Mouse (Mus musculus): Measurements from ENCODE around the gene Gm813. TPM values are rescaled to one million over a fixed set of nuclear protein-coding genes. Genes with fewer than 3 reads are reported as not detected.
A peak's percentile ranks its signal among the peaks of the same experiment; 100 is the strongest.
"Not testable (repeated sequence)": the region's sequence is repeated elsewhere in the genome, so short reads cannot be mapped to it uniquely, and the experiment has no call there.

Gm813 gene
- total RNA-seq (2012; rRNA removed) = not detected in 2 replicates
- not detected in 2 replicates for total RNA-seq (2014; rRNA removed)
- not detected in 2 replicates for polyA plus RNA-seq (2012; ENCODE audit: insufficient read length, low read depth)

DNA sequence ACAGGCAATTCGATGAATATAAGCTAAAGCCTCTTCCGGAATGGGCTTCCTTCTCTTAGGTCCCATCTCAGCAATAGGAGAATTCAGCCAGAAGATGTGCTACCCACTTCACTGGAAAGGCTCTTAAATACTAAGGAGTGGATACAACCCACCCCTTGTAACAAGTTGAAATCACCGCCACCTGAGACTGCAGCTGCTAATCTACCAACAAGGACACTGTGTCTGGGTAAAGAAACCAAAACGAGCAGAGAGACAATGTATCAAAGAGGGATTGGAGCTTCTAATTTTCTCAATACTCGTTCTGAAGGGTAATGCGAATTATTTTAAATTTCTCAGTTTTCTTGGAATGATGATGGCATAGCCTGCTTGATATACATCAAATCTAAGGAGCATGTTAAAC, at the start of gene Gm813:
Gene Gm813 (minus strand): TSS at position 101 of the 400 bp plus-strand sequence.
- dilution Hi-C loops (cut with MboI; ENCODE audit: extremely low pct_ligation_motif_present, extremely low pct_unique_long_range_greater_than_20kb, low sequenced_read_pairs) = no loop called here
- no peaks in the 10 kb centered on the region for H3K79me2 ChIP-seq (replicated peaks; ENCODE audit: control insufficient read depth, extremely low read depth, insufficient read depth, poor library complexity, severe bottlenecking)

GRCm38 (mm10) chr16:58665137-58665536, 48.4 kb upstream of the Gm813 start:
- H3K79me2 ChIP-seq (replicated peaks; ENCODE audit: control insufficient read depth, extremely low read depth, insufficient read depth, poor library complexity, severe bottlenecking); H3K9me3 ChIP-seq (replicated peaks; ENCODE audit: low read length); H3K27ac ChIP-seq (ENCODE audit: insufficient read depth, low read depth); DNase-seq (ENCODE audit: extremely low read depth); H3K4me2 ChIP-seq (ENCODE audit: insufficient read depth, low read depth, poor library complexity, severe bottlenecking); H3K27me3 ChIP-seq (replicated peaks); H3K36me3 ChIP-seq (replicated peaks in 1 of 2; ENCODE audit: control insufficient read depth in 1 of 2, insufficient read depth in 1 of 2, low read length in 1 of 2); dilution Hi-C loops (cut with MboI; ENCODE audit: extremely low pct_ligation_motif_present, extremely low pct_unique_long_range_greater_than_20kb, low sequenced_read_pairs); H3K4me3 ChIP-seq (replicated peaks in 1 of 3; ENCODE audit: low read depth in 2 of 3, low read length in 2 of 3, poor library complexity in 1 of 3); H3K9ac ChIP-seq (ENCODE audit: insufficient read depth, low read depth); H3K4me1 ChIP-seq (ENCODE audit: control insufficient read depth in 1 of 2, insufficient read depth in 2 of 2): not testable (repeated sequence)
- in situ Hi-C loops (cut with MboI; ENCODE audit: low pct_ligation_motif_present, low pct_unique_long_range_greater_than_20kb, low sequenced_read_pairs) = loop anchor here (5.0 to 25.0 kb wide), 4 partner anchors 38 to 1003 kb away; partner anchors contain the start of gene Gabrr3
- peak; percentile 58; the same call in 1 of the 2 replicates for TF ChIP-seq TBP (conservative IDR thresholded peaks at IDR 0.05; ENCODE audit: low read depth, low read length)

More for the DNA sequence above, at the start of gene Gm813:
- Histone ChIP-seq H3K9me3 (replicated peaks; ENCODE audit: low read length) (no peaks in the 10 kb centered on the region), H3K27me3 (replicated peaks) (no peaks in the 10 kb centered on the region), H3K27ac (ENCODE audit: insufficient read depth, low read depth) (no peak within 1 kb of the TSS), H3K36me3 (replicated peaks in 1 of 2; ENCODE audit: control insufficient read depth in 1 of 2, insufficient read depth in 1 of 2, low read length in 1 of 2) (no peaks in the 10 kb centered on the region), H3K4me3 (replicated peaks in 1 of 3; ENCODE audit: low read depth in 2 of 3, low read length in 2 of 3, poor library complexity in 1 of 3) (no peak within 1 kb of the TSS), H3K4me2 (ENCODE audit: insufficient read depth, low read depth, poor library complexity, severe bottlenecking) (no peak within 1 kb of the TSS), H3K4me1 (ENCODE audit: control insufficient read depth in 1 of 2, insufficient read depth in 2 of 2) (peaks cover 0 to 12% of the 10 kb centered on the region in 2 experiments; a peak in 2 of 4 replicates), H3K9ac (ENCODE audit: insufficient read depth, low read depth) (no peak within 1 kb of the TSS)
- DNase-seq (ENCODE audit: extremely low read depth) = no peak
- TF ChIP-seq PAX5 (IDR thresholded peaks at IDR 0.05; ENCODE audit: low read length) (no peak), UBTF (IDR thresholded peaks at IDR 0.05; ENCODE audit: low read depth, low read length) (no peak), ELF1 (IDR thresholded peaks at IDR 0.05; ENCODE audit: low read depth, low read length) (no peak), USF1 (IDR thresholded peaks at IDR 0.05; ENCODE audit: low read depth, low read length) (no peak), MEF2A (IDR thresholded peaks at IDR 0.05; ENCODE audit: borderline replicate concordance, low read depth, low read length) (no peak), ETS1 (conservative IDR thresholded peaks at IDR 0.05; ENCODE audit: low read depth, low read length) (no peak), ZMIZ1 (IDR thresholded peaks at IDR 0.05; ENCODE audit: low read depth, low read length) (no peak)
- in situ Hi-C loops (cut with MboI; ENCODE audit: low pct_ligation_motif_present, low pct_unique_long_range_greater_than_20kb, low sequenced_read_pairs) = no loop called here

DNA sequence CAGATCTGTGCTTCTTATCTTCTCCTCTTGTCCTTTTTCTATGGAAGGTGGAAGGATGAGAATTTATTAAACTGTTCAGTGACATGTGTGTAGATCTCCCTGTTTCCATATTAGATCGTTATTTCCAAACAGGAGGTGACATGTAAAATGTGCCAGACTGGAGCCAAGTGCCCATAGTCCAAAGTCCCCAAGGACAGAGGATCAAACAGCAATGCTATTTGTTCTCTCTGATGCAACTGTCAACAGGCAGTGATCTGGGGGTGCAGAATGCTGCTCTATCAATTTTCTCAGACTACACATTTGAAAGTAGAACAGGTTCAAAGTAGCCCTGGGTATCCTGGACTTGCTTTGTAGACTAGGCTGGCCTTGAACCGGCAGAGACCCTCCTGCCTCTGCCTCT, 47.0 kb upstream of the Gm813 start:
- H3K4me2 ChIP-seq (ENCODE audit: insufficient read depth, low read depth, poor library complexity, severe bottlenecking) = no peak overlapping the region
- TF ChIP-seq USF2 (conservative IDR thresholded peaks at IDR 0.05; ENCODE audit: low read depth, low read length) = no peak
- no peak for TF ChIP-seq RCOR1 (conservative IDR thresholded peaks at IDR 0.05; ENCODE audit: low read depth, low read length)
- TF ChIP-seq CHD1 (IDR thresholded peaks at IDR 0.05; ENCODE audit: low read depth, low read length) = no peak
- no peak for TF ChIP-seq ETS1 (conservative IDR thresholded peaks at IDR 0.05; ENCODE audit: low read depth, low read length)
- TF ChIP-seq TCF12 (IDR thresholded peaks at IDR 0.05; ENCODE audit: low read depth, low read length) = no peak
- no peak for TF ChIP-seq BHLHE40 (IDR thresholded peaks at IDR 0.05; ENCODE audit: low read depth, low read length)
- no peak for TF ChIP-seq NRF1 (IDR thresholded peaks at IDR 0.05; ENCODE audit: low read depth, low read length)
- TF ChIP-seq ZMIZ1 (IDR thresholded peaks at IDR 0.05; ENCODE audit: low read depth, low read length) = no peak
- TF ChIP-seq MAFK (IDR thresholded peaks at IDR 0.05; ENCODE audit: insufficient replicate concordance, low read length) = no peak
- TF ChIP-seq ELF1 (IDR thresholded peaks at IDR 0.05; ENCODE audit: low read depth, low read length) = no peak
- TF ChIP-seq MEF2A (IDR thresholded peaks at IDR 0.05; ENCODE audit: borderline replicate concordance, low read depth, low read length) = no peak
- no peak overlapping the region for H3K27ac ChIP-seq (ENCODE audit: insufficient read depth, low read depth)
- H3K9ac ChIP-seq (ENCODE audit: insufficient read depth, low read depth) = no peak overlapping the region
- no peaks in the 10 kb centered on the region for H3K36me3 ChIP-seq (replicated peaks in 1 of 2; ENCODE audit: control insufficient read depth in 1 of 2, insufficient read depth in 1 of 2, low read length in 1 of 2)
- H3K79me2 ChIP-seq (replicated peaks; ENCODE audit: control insufficient read depth, extremely low read depth, insufficient read depth, poor library complexity, severe bottlenecking) = no peaks in the 10 kb centered on the region
- H3K4me1 ChIP-seq (ENCODE audit: control insufficient read depth in 1 of 2, insufficient read depth in 2 of 2) = no peaks in the 10 kb centered on the region
- DNase-seq (ENCODE audit: extremely low read depth) = no peak
- no peak overlapping the region for H3K4me3 ChIP-seq (replicated peaks in 1 of 3; ENCODE audit: low read depth in 2 of 3, low read length in 2 of 3, poor library complexity in 1 of 3)
- in situ Hi-C loops (cut with MboI; ENCODE audit: low pct_ligation_motif_present, low pct_unique_long_range_greater_than_20kb, low sequenced_read_pairs) = loop anchor here (5.0 to 25.0 kb wide), 4 partner anchors 212 to 1002 kb away; partner anchors contain the start of gene Gabrr3
- H3K27me3 ChIP-seq (replicated peaks) = no peaks in the 10 kb centered on the region
- H3K9me3 ChIP-seq (replicated peaks; ENCODE audit: low read length) = no peaks in the 10 kb centered on the region
- dilution Hi-C loops (cut with MboI; ENCODE audit: extremely low pct_ligation_motif_present, extremely low pct_unique_long_range_greater_than_20kb, low sequenced_read_pairs) = no loop called here

Measured in CH12.LX (cell line).